Mouse (Mus musculus) intestine, embryonic 16.5 days (tissue): ENCODE results near the gene Ccdc185. TPM values are rescaled to one million over a fixed set of nuclear protein-coding genes. Genes with fewer than 3 reads are reported as not detected.
A peak's percentile ranks its signal among the peaks of the same experiment; 100 is the strongest.

ENCODE experiments used
- ATAC-seq: fragments of 200-750 bp; cut with Nextera tagmentation; 2 replicates; pipeline ENCODE4 v1.8.0; 2017; ENCODE audit warnings: moderate TSS enrichment, moderate library complexity
- H3K27ac ChIP-seq: fragments of 300-500 bp; sonication (generic); 2 replicates; pipeline ENCODE4 v1.5.1; 2014; ENCODE audit warnings: mild to moderate bottlenecking, low read length
- H3K27me3 ChIP-seq: fragments of 300-500 bp; sonication (generic); replicated peaks from 2 replicates; pipeline ENCODE4 v1.6.1; 2014; ENCODE audit warnings: low read length, control low read depth, mixed read lengths; ENCODE audit not compliant: control insufficient read depth, insufficient read depth
- H3K36me3 ChIP-seq: fragments of 300-500 bp; sonication (generic); 2 replicates; pipeline ENCODE4 v1.6.1; 2014; ENCODE audit warnings: low read length, control low read depth; ENCODE audit not compliant: control insufficient read depth, insufficient read depth
- H3K4me1 ChIP-seq: fragments of 300-500 bp; sonication (generic); 2 replicates; pipeline ENCODE4 v1.6.1; 2014; ENCODE audit warnings: low read length, control low read depth, mixed read lengths; ENCODE audit not compliant: control insufficient read depth, insufficient read depth
- H3K4me2 ChIP-seq: fragments of 300-500 bp; sonication (generic); 2 replicates; pipeline ENCODE4 v1.6.1; 2014; ENCODE audit warnings: low read depth, low read length, control low read depth
- H3K4me3 ChIP-seq: fragments of 300-500 bp; sonication (generic); 2 replicates; pipeline ENCODE4 v1.5.1; 2014; ENCODE audit warnings: mild to moderate bottlenecking, low read length
- H3K9ac ChIP-seq: fragments of 300-500 bp; sonication (generic); 2 replicates; pipeline ENCODE4 v1.6.1; 2014; ENCODE audit warnings: low read depth, low read length
- H3K9me3 ChIP-seq: fragments of 300-500 bp; sonication (generic); 2 replicates; pipeline ENCODE4 v1.6.1; 2016; ENCODE audit warnings: low read length, control low read depth; ENCODE audit not compliant: control insufficient read depth
- WGBS: fragments of 180-500 bp; shearing (Covaris S2); extraction: QIAGEN DNeasy Blood & Tissue Kit; methylation state at CpG from one replicate; pipeline ENCODE4 v1.1.7; 2014; 5-methylcytosine and 5-hydroxymethylcytosine counted together
- polyA plus RNA-seq: library from polyadenylated mRNA; unstranded; fragments of >200 nt; fragmentation: Nextera tagmentation; extraction: Ambion mirVana; gene quantifications from 2 replicates; pipeline ENCODE4 v1.2.1, GENCODE M21; 2015

Gene Ccdc185
- 0.06 TPM in 1 of 2 replicates, not detected in the other for polyA plus RNA-seq

DNA sequence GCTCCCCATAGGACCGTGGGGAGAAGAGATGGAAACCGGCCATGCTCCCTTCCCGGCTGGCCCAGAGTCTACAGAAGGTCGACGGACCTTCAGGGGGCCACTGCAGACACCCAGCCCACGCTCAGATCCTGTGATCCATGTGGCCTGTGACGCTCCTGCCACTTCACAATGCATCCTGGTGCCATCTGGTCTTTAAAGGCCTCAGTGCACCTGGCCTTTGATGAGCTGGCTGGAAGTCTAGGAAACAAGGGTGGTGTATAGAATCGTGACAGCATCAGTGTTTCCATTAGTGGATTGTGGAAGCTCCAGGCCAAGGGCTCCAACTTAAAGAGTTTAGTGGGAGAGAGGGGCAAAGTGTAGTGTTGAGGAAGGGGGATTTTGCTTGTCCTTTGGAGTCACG, at the start of gene Ccdc185:
Gene Ccdc185, minus strand, starts transcription at position 101 of the 400 bp plus-strand sequence.
- H3K4me2 ChIP-seq, result no peak within 1 kb of the TSS
- H3K27me3 ChIP-seq, result no peaks in the 10 kb centered on the region
- ATAC-seq, result no peak
- H3K9ac ChIP-seq, result no peak within 1 kb of the TSS
- no peak within 1 kb of the TSS for H3K27ac ChIP-seq
- H3K9me3 ChIP-seq, result no peaks in the 10 kb centered on the region
- WGBS, result 90% methylated on average over 9 of the region's 9 CpGs
- H3K4me1 ChIP-seq, result no peaks in the 10 kb centered on the region
- no peak within 1 kb of the TSS for H3K4me3 ChIP-seq
- no peaks in the 10 kb centered on the region for H3K36me3 ChIP-seq

DNA sequence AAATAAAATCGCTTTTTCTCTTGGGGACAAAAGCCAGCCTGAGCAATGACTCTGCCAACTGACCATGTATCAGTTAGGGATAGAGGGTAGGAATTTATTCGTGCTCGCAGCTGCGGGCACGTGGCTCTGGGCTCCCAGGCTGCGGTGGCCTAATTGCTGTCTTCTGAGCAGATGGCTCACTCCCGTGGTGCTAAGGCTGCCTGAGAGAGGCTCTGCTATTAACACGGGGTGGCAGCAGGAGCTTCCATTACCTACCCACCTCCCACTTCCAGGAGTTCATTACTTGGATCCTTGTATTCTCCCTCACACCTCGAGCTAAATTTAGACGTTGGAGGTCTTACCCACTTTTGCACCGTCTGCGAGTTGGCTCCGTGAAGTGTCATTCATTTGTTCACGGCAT, 48.1 kb upstream of the Ccdc185 start:
- 68% methylated on average over 14 of the region's 14 CpGs for WGBS
- ATAC-seq, result no peak
- H3K9me3 ChIP-seq, result no peaks in the 10 kb centered on the region

DNA sequence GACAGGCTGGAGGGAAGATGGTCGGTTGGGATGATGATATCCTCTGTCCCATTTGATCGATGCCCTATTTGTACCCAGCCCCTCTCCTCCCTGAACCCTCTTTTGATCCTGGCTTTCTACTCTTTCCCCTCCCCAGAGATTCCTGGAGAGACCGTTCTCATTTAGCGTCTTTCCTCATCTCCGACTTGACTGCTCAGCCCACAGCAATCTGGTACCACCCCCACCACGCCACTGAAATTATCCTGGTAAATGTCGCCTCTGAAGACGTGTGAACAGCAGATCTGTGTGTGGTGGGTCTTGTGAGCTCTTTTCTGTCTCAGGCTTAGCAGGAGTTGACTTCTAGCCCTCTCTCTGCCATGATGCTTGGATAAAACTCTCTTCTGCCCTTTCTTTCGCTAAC, 45.6 kb upstream of the Ccdc185 start:
- H3K9me3 ChIP-seq, result no peaks in the 10 kb centered on the region
- WGBS, result 90% methylated on average over 9 of the region's 9 CpGs
- ATAC-seq, result no peak
- H3K9ac ChIP-seq, result no peak overlapping the region
- no peak overlapping the region for H3K27ac ChIP-seq
- no peaks in the 10 kb centered on the region for H3K36me3 ChIP-seq
- no peak overlapping the region for H3K4me3 ChIP-seq
- no peak overlapping the region for H3K4me2 ChIP-seq
- no peaks in the 10 kb centered on the region for H3K27me3 ChIP-seq
- H3K4me1 ChIP-seq, result 0 out of 2 replicates have a peak, but pooled peaks cover 4% of the 10 kb centered on the region

More for the DNA sequence above, 48.1 kb upstream of the Ccdc185 start:
- Histone ChIP-seq H3K4me2 (no peak overlapping the region), H3K4me3 (no peak overlapping the region), H3K27ac (no peak overlapping the region), H3K9ac (no peak overlapping the region), H3K36me3 (no peaks in the 10 kb centered on the region), H3K4me1 (0 out of 2 replicates have a peak, but pooled peaks cover 4% of the 10 kb centered on the region), H3K27me3 (no peaks in the 10 kb centered on the region)

DNA sequence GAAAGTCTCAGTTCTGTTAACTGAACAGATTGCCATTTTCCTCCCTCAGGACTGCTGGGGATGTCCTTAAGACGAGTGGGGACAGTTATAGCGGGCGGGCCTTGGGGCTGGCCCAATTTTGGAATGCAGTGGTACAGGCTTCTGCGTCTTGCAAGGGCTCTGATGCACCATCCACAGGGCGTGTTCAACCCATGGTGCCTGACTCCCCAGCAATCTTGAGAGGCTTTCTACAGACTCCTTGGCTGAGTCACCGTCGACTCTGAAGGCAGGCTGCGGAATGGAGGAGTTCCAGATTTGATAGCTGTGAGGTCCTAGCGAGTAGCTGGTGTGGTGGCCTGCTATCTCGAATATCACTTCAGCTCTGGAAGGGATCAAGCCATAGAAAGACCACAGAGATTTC, 45.2 kb upstream of the Ccdc185 start:
- no peak for ATAC-seq
- no peak overlapping the region for H3K4me2 ChIP-seq
- H3K27me3 ChIP-seq, result no peaks in the 10 kb centered on the region
- no peak overlapping the region for H3K9ac ChIP-seq
- no peaks in the 10 kb centered on the region for H3K9me3 ChIP-seq
- 86% methylated on average over 10 of the region's 10 CpGs for WGBS
- no peak overlapping the region for H3K4me3 ChIP-seq
- no peak overlapping the region for H3K27ac ChIP-seq
- H3K36me3 ChIP-seq, result no peaks in the 10 kb centered on the region
- H3K4me1 ChIP-seq, result 0 out of 2 replicates have a peak, but pooled peaks cover 4% of the 10 kb centered on the region

DNA sequence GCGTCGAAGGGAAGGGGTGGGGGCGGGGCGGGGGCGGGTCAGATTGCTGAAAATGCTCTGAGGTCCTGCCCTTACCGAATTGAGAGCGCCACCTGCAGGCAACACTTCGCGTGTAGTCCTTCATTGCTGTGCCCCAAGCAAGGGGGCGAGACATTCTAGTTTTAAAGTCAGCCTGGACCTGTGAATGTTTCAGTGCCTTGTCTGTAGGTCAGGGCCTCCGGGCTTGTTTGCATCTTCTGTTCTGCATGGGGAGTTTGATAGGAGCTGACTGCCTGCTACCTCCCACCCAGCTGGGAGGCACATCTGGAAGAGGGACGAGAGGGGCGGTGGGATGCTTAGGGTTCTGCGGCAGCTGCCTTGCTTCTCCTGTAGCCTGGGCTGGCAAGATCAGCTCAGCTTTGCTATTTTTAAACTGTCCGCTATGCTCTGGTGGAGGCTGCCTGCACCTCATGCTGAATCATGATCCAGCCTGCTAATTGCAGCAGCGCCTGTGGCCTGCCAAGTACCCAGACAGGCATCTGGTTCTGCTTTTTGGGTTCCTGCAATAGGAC, 43.6 kb upstream of the Ccdc185 start:
- no peak overlapping the region for H3K9ac ChIP-seq
- H3K27ac ChIP-seq, result no peak overlapping the region
- 21% methylated on average over 16 of the region's 16 CpGs for WGBS
- no peak overlapping the region for H3K4me2 ChIP-seq
- H3K36me3 ChIP-seq, result no peaks in the 10 kb centered on the region
- H3K27me3 ChIP-seq, result no peaks in the 10 kb centered on the region
- peak; percentile 66; the same call in 1 of the 2 replicates for ATAC-seq
- no peak overlapping the region for H3K4me3 ChIP-seq
- H3K9me3 ChIP-seq, result no peaks in the 10 kb centered on the region
- 0 out of 2 replicates have a peak, but pooled peaks cover 4% of the 10 kb centered on the region for H3K4me1 ChIP-seq

DNA sequence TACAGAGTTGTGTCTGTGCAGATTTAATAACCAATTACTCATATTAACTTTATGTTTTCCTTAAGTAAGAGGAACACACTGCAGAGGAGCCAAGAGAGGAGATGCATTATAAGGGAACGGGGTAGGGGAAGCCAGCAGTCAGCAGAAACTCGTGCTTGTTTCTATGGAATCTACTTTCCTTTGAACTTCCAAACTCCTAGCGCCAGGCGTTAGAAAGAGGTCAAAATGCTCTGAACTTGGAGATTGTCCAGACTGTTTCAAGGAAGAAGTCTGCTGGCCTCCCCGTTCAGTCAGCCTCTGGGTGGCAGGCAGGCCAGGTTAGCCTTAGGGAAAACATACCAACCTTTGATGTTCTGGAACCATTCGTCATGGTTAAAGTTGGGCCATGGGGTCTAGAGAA, 39.9 kb upstream of the Ccdc185 start:
- Histone ChIP-seq H3K4me1 (peaks cover 14% of the 10 kb centered on the region; the same call in 1 of the 2 replicates), H3K27ac (no peak overlapping the region), H3K36me3 (no peaks in the 10 kb centered on the region), H3K4me3 (no peak overlapping the region), H3K27me3 (no peaks in the 10 kb centered on the region), H3K9me3 (no peaks in the 10 kb centered on the region), H3K9ac (no peak overlapping the region), H3K4me2 (no peak overlapping the region)
- ATAC-seq, result no peak
- 52% methylated on average over 6 of the region's 6 CpGs for WGBS

DNA sequence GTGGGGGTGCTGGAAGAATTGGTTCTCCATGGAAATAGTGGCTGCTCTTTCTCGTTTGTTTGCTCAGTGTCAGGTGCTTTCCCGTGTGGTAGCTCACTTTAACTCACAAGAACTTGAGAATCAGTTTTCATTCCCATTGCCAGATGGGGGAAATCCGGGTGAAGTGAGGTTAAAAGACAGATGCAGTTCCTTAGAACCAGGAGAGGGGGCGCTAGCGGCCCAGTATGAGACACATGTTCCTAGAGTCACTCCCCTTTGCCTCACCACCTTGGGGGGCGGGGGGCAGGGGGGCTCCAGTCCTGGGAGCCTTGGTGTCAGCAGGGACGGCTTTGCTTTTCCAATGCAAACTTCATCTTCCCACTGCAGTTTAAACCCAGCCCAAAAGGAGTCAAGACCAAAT, 38.0 kb upstream of the Ccdc185 start:
- 49% methylated on average over 7 of the region's 7 CpGs for WGBS
- H3K27me3 ChIP-seq, result no peaks in the 10 kb centered on the region
- no peak overlapping the region for H3K27ac ChIP-seq
- H3K36me3 ChIP-seq, result no peaks in the 10 kb centered on the region
- H3K9me3 ChIP-seq, result no peaks in the 10 kb centered on the region
- H3K9ac ChIP-seq, result no peak overlapping the region
- H3K4me3 ChIP-seq, result no peak overlapping the region
- no peak overlapping the region for H3K4me2 ChIP-seq
- H3K4me1 ChIP-seq, result peaks cover 16% of the 10 kb centered on the region; the same call in 1 of the 2 replicates
- no peak for ATAC-seq

DNA sequence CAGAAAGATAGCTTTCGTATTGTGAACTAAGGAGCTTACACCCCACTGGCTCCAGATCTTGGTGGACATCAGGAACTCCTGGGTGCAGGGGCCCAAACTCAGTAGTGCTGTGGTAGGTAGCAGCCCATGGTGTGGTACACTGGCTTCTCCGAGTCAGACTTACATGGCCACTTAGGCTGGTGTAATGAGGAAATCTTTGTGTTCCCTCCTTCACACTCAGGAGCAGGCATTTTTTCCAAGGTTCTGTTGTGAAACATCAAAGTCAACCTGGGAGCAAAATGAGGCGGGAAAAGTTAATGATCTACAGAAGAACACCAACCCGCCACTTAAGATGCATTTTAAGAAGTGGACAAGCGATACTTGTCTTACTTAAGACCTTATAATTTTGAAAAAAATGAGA, 36.5 kb upstream of the Ccdc185 start:
- WGBS, result 69% methylated on average over 5 of the region's 5 CpGs
- no peak overlapping the region for H3K9ac ChIP-seq
- peaks cover 16% of the 10 kb centered on the region; the same call in 1 of the 2 replicates for H3K4me1 ChIP-seq
- no peak overlapping the region for H3K4me2 ChIP-seq
- H3K27me3 ChIP-seq, result no peaks in the 10 kb centered on the region
- H3K27ac ChIP-seq, result no peak overlapping the region
- no peak overlapping the region for H3K4me3 ChIP-seq
- ATAC-seq, result peak; percentile 38; the same call in 1 of the 2 replicates
- H3K9me3 ChIP-seq, result no peaks in the 10 kb centered on the region
- no peaks in the 10 kb centered on the region for H3K36me3 ChIP-seq

DNA sequence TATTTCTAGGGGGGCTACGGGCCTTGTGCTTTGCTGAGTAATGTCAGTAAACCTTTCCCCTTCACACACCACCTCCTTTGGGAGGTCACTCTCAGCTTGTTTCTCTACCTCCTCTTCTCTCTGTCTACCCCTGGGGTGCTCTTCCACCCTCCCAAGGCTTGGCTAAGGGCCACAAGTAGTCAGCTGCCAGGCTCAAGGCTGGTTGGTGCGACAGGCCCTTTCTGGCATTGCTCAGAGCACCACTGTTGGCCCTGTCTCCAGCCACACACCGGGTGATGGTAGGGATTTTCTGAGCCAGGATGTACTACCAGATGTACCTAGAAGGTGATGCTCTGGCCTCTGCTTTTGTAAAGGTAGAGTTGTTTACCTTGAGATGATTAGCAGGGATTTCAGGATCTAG, 35.8 kb upstream of the Ccdc185 start:
- Histone ChIP-seq H3K36me3 (no peaks in the 10 kb centered on the region), H3K9me3 (no peaks in the 10 kb centered on the region), H3K27me3 (no peaks in the 10 kb centered on the region), H3K4me3 (no peak overlapping the region), H3K4me1 (peaks cover 16% of the 10 kb centered on the region; the same call in 1 of the 2 replicates), H3K9ac (no peak overlapping the region), H3K27ac (no peak overlapping the region), H3K4me2 (no peak overlapping the region)
- 71% methylated on average over 3 of the region's 3 CpGs for WGBS
- no peak for ATAC-seq

DNA sequence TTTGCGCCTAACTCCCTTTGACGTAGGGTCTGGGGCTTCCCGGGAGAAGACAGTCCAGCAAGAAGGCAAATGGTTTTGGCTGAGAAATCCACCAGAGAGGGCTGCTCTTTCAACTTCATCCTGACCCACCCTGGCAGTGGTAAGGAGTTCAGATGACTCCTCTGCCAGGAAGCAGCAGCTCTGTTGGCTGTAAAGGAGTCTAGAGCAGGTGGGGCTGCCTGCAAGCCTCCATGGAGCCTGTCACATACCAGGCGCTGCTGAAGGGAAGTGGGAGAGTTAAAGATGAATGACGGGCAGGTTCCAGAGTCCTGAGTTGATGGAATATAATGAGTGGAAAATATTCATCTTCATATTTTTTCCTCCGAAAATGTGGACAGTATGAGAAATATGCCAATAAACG, 34.8 kb upstream of the Ccdc185 start:
- H3K9ac ChIP-seq, result no peak overlapping the region
- peaks cover 16% of the 10 kb centered on the region; the same call in 1 of the 2 replicates for H3K4me1 ChIP-seq
- ATAC-seq, result no peak
- no peaks in the 10 kb centered on the region for H3K9me3 ChIP-seq
- no peak overlapping the region for H3K4me2 ChIP-seq
- no peaks in the 10 kb centered on the region for H3K36me3 ChIP-seq
- WGBS, result 89% methylated on average over 7 of the region's 7 CpGs
- no peak overlapping the region for H3K27ac ChIP-seq
- H3K27me3 ChIP-seq, result no peaks in the 10 kb centered on the region
- no peak overlapping the region for H3K4me3 ChIP-seq
